Mouse (Mus musculus): ENCODE measurements around the gene Atpaf1. TPM values are rescaled to one million over a fixed set of nuclear protein-coding genes. Genes with fewer than 3 reads are reported as not detected.

Atpaf1 gene
- polyA plus RNA-seq, 1 experiment from 2014 or later: 50.9 TPM

DNA sequence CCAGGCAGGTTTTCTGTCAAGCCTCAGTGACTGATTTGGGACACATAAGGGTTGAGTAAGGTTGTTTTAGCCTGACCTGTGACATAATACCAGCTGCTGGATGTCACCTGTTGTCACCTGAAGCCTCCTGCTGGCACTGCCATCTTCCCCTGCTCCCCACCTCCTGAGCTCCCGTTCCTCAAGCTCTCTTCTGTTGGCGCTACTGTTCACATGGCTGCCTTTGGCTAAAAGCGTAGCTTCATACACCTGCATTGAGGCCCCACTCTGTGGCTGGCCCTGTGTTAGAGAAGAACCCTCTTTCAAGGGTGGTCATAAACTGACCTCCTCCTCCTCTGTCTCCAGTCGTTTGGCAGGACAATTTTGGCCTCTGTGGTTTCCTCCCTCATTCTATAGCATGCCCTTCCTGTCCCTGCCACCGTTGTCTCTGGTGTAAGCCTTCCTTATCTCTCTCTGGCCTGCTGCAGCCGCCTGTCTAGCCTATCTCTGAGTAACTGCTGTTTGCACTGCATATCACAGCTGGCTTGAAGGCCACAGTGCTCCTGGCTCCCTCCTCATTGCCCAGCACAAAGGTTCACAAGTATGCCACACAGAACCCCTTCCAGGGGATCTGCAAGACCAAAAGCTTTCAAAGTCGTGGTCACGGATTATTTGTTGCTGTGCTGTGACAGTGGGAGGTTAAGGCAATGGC, 64.5 kb downstream of the Atpaf1 start:
- H3K4me1 ChIP-seq (ENCODE audit: control insufficient read depth, insufficient read depth, low read length): no peaks in the 10 kb centered on the region
- H3K4me2 ChIP-seq: no peak overlapping the region
- WGBS: 77% methylated on average over 8 of the region's 8 CpGs
- ATAC-seq (ENCODE audit: low FRiP score): no peak
- H3K4me3 ChIP-seq (ENCODE audit: low read depth, low read length): no peak overlapping the region
- H3K27me3 ChIP-seq (ENCODE audit: control insufficient read depth, insufficient read depth, low read length): no peaks in the 10 kb centered on the region
- H3K9ac ChIP-seq (ENCODE audit: low read length): no peak overlapping the region
- DNase-seq (ENCODE audit: low spot score, missing footprints): peak; percentile 47
- H3K9me3 ChIP-seq (ENCODE audit: control insufficient read depth, low read length): no peaks in the 10 kb centered on the region
- peaks cover 2% of the 10 kb centered on the region; the same call in 1 of the 2 replicates for H3K36me3 ChIP-seq (ENCODE audit: control insufficient read depth, insufficient read depth, low read length)
- H3K27ac ChIP-seq (ENCODE audit: low read depth, low read length): no peak overlapping the region

DNA sequence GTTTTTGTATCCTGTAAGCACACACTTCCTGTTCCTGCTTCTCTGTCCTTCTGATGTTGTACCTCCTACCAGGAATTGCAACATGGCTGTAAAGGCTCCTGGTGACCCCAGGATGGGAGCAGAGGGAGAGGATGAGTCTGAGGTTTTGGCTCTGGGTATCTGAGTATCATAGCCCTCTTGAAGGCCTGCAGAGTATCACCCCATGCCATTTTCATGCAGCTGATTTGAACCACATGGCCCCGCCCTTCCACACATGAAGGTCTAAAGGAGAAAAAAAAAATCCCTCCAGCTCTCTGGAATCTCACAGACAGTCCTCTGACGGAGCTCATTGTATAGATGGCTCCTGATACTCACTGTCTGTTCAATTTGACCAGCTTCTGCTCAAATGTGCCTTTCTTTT, 65.5 kb downstream of the Atpaf1 start:
- no peak for ATAC-seq (ENCODE audit: low FRiP score)
- Histone ChIP-seq H3K4me1 (ENCODE audit: control insufficient read depth, insufficient read depth, low read length) (peaks cover under 1% of the 10 kb centered on the region; the same call in 1 of the 2 replicates), H3K4me2 (no peak overlapping the region), H3K4me3 (ENCODE audit: low read depth, low read length) (no peak overlapping the region), H3K27ac (ENCODE audit: low read depth, low read length) (no peak overlapping the region), H3K36me3 (ENCODE audit: control insufficient read depth, insufficient read depth, low read length) (peaks cover 2% of the 10 kb centered on the region; the same call in 1 of the 2 replicates), H3K9ac (ENCODE audit: low read length) (no peak overlapping the region), H3K9me3 (ENCODE audit: control insufficient read depth, low read length) (no peaks in the 10 kb centered on the region), H3K27me3 (ENCODE audit: control insufficient read depth, insufficient read depth, low read length) (no peaks in the 10 kb centered on the region)
- DNase-seq (ENCODE audit: low spot score, missing footprints): peak; percentile 37
- WGBS: 89% methylated on average over 2 of the region's 2 CpGs

DNA sequence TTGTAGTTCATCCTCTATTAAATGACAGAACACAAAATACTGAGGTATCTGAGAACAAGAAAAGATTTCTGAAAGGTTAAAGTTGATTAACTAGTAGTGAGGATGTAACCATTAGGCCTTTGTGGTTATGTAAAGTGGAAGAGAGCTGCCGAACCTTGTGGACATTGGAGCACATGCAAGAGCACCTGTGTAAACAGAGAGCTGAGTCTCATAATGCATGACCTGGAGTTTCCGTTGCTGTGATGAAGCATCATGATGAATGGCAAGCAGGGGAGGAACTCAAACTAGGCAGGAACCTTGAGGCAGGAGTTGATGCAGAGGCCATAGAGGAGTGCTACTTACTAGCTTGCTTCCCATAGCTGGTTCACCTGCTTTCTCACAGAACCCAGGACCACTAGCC, 66.0 kb downstream of the Atpaf1 start:
- Histone ChIP-seq H3K9me3 (ENCODE audit: control insufficient read depth, low read length) (no peaks in the 10 kb centered on the region), H3K27ac (ENCODE audit: low read depth, low read length) (no peak overlapping the region), H3K27me3 (ENCODE audit: control insufficient read depth, insufficient read depth, low read length) (no peaks in the 10 kb centered on the region), H3K4me3 (ENCODE audit: low read depth, low read length) (no peak overlapping the region), H3K4me2 (no peak overlapping the region), H3K4me1 (ENCODE audit: control insufficient read depth, insufficient read depth, low read length) (peaks cover 5% of the 10 kb centered on the region; the same call in 1 of the 2 replicates), H3K36me3 (ENCODE audit: control insufficient read depth, insufficient read depth, low read length) (peaks cover 2% of the 10 kb centered on the region; the same call in 1 of the 2 replicates), H3K9ac (ENCODE audit: low read length) (no peak overlapping the region)
- WGBS: 72% methylated on average over 2 of the region's 2 CpGs
- DNase-seq (ENCODE audit: low spot score, missing footprints): no peak
- ATAC-seq (ENCODE audit: low FRiP score): no peak

DNA sequence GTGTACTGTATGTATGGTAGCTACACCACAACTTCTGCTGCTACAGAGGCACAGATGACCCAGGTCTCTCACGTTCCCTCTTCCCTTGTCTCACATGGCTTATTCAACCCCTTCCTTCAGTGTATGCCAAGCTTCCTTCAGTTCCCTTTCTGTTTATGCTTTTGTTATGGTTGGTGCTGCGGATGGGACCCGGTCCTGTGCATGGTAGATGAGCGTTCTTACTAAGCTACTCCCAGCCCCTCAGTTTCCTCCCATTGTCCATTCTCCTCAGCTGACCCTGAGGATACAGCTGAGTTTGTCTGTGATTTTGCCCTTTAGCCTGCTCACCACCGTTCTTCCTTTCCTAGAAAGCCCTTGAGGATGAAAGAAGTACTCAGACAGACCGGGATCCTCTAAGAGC, 67.0 kb downstream of the Atpaf1 start:
- Histone ChIP-seq H3K27ac (ENCODE audit: low read depth, low read length) (no peak overlapping the region), H3K4me2 (no peak overlapping the region), H3K4me1 (ENCODE audit: control insufficient read depth, insufficient read depth, low read length) (peaks cover 7% of the 10 kb centered on the region; the same call in 1 of the 2 replicates), H3K4me3 (ENCODE audit: low read depth, low read length) (no peak overlapping the region), H3K36me3 (ENCODE audit: control insufficient read depth, insufficient read depth, low read length) (peaks cover 2% of the 10 kb centered on the region; the same call in 1 of the 2 replicates), H3K27me3 (ENCODE audit: control insufficient read depth, insufficient read depth, low read length) (no peaks in the 10 kb centered on the region), H3K9me3 (ENCODE audit: control insufficient read depth, low read length) (no peaks in the 10 kb centered on the region), H3K9ac (ENCODE audit: low read length) (no peak overlapping the region)
- DNase-seq (ENCODE audit: low spot score, missing footprints) (peak; percentile 64), ATAC-seq (ENCODE audit: low FRiP score) (no peak)
- WGBS: 88% methylated on average over 6 of the region's 6 CpGs

DNA sequence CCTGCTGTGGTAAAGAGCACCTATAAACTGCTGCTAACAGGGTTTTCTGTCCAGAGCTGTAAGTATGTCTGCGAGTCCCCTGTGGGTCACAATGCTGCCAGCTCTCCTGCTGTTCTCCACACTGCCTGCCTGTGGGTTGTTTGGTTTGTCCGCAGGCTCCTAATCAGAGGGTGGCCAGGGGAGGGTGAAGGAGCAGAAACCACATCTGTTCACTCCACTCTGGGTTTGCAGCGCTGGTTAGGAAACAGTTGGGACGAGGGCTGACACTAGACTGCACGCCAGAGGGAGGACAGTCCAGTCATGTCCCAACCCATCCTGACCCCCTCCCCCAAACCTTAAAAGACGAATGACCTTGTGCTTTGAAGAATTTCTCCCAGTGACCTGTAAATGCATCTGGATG, 70.5 kb downstream of the Atpaf1 start:
- no peak overlapping the region for H3K27ac ChIP-seq (ENCODE audit: low read depth, low read length)
- no peaks in the 10 kb centered on the region for H3K9me3 ChIP-seq (ENCODE audit: control insufficient read depth, low read length)
- ATAC-seq (ENCODE audit: low FRiP score) (0 out of 2 replicates have a peak, but pooled peaks have one; percentile 33), DNase-seq (ENCODE audit: low spot score, missing footprints) (peak; percentile 69)
- WGBS: 52% methylated on average over 6 of the region's 6 CpGs
- no peak overlapping the region for H3K4me2 ChIP-seq
- H3K27me3 ChIP-seq (ENCODE audit: control insufficient read depth, insufficient read depth, low read length): no peaks in the 10 kb centered on the region
- no peak overlapping the region for H3K4me3 ChIP-seq (ENCODE audit: low read depth, low read length)
- peaks cover 7% of the 10 kb centered on the region; the same call in 1 of the 2 replicates for H3K4me1 ChIP-seq (ENCODE audit: control insufficient read depth, insufficient read depth, low read length)
- peaks cover 7% of the 10 kb centered on the region; the same call in 1 of the 2 replicates for H3K36me3 ChIP-seq (ENCODE audit: control insufficient read depth, insufficient read depth, low read length)
- no peak overlapping the region for H3K9ac ChIP-seq (ENCODE audit: low read length)

DNA sequence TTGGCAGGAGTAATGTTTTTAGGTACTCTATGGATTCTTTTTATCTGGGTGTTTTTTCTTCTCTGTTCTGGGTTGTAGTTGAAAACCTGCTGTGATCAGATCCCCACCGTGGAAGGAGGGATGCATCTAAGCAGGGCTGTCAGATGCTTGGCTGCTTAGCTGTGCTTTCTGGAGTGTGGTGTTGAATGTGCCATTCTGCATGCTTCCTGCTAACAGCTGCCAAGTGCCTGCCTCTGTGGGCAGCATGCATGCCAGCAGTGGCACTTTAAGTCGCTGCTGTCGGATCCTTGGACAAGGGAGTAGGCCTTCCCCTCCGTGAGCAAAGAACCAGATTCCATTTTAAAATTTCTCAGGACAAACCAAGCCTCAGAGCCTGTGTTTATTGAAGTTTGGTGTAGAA, 71.0 kb downstream of the Atpaf1 start:
- Histone ChIP-seq H3K4me2 (no peak overlapping the region), H3K9me3 (ENCODE audit: control insufficient read depth, low read length) (no peaks in the 10 kb centered on the region), H3K4me3 (ENCODE audit: low read depth, low read length) (no peak overlapping the region), H3K27me3 (ENCODE audit: control insufficient read depth, insufficient read depth, low read length) (no peaks in the 10 kb centered on the region), H3K27ac (ENCODE audit: low read depth, low read length) (no peak overlapping the region), H3K4me1 (ENCODE audit: control insufficient read depth, insufficient read depth, low read length) (peaks cover 7% of the 10 kb centered on the region; the same call in 1 of the 2 replicates), H3K36me3 (ENCODE audit: control insufficient read depth, insufficient read depth, low read length) (peaks cover 7% of the 10 kb centered on the region; the same call in 1 of the 2 replicates), H3K9ac (ENCODE audit: low read length) (no peak overlapping the region)
- DNase-seq (ENCODE audit: low spot score, missing footprints): peak; percentile 78
- WGBS: 55% methylated on average over 4 of the region's 4 CpGs
- no peak for ATAC-seq (ENCODE audit: low FRiP score)

DNA sequence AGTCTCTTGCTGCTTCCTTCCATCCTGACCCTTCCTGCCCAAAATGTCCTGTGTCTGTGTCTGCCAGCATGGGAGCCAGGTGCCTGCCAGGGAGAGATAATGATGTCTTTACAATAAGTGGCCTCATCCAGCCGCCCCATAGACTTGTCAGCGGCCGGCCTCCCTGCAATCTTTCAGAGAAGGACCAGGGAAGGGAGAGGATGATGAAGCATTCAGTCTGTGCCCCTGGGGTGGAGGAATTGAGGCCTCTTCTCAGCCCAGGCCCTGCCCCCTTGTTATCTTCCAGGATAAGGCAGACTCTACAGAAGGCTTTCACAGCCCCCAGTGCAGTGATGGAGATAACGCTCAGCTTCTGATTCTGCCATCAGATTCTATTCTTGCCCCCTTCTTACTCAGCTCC, 71.7 kb downstream of the Atpaf1 start:
- H3K4me1 ChIP-seq (ENCODE audit: control insufficient read depth, insufficient read depth, low read length): peaks cover 7% of the 10 kb centered on the region; the same call in 1 of the 2 replicates
- no peaks in the 10 kb centered on the region for H3K9me3 ChIP-seq (ENCODE audit: control insufficient read depth, low read length)
- WGBS: 47% methylated on average over 4 of the region's 4 CpGs
- ATAC-seq (ENCODE audit: low FRiP score) (0 out of 2 replicates have a peak, but pooled peaks have one; percentile 21), DNase-seq (ENCODE audit: low spot score, missing footprints) (peak; percentile 77)
- H3K27me3 ChIP-seq (ENCODE audit: control insufficient read depth, insufficient read depth, low read length): no peaks in the 10 kb centered on the region
- no peak overlapping the region for H3K27ac ChIP-seq (ENCODE audit: low read depth, low read length)
- H3K36me3 ChIP-seq (ENCODE audit: control insufficient read depth, insufficient read depth, low read length): peaks cover 7% of the 10 kb centered on the region; the same call in 1 of the 2 replicates
- H3K9ac ChIP-seq (ENCODE audit: low read length): no peak overlapping the region
- no peak overlapping the region for H3K4me3 ChIP-seq (ENCODE audit: low read depth, low read length)
- H3K4me2 ChIP-seq: no peak overlapping the region

DNA sequence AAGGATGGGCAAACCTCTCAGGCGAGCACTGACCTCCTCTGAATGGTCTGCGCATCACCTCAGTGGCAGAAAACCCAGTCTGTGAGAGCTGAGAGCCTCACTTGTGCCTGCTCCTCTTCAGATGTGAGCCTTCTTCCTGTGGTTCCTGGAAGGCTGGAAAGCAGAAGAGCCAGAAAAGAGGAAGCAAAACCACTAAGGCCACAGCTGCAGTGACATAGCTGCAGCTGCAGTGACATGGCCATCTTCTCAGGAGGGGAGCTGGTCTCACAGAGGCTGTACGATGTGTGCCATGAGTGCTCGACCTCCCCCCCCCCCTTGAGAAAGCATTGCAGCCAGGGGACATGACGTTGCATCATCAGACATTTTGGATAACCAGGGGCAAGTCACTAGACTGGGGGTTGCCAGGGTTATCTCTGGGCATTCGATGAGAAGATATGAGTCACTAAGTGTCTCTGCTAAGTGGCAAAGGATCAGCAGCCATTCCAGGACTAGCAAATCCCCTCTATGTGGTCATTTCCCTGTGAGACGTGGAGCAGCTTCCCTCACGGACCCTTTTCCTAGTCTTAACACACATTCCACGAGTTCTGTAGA, 72.8 kb downstream of the Atpaf1 start:
- Histone ChIP-seq H3K36me3 (ENCODE audit: control insufficient read depth, insufficient read depth, low read length) (peaks cover 5% of the 10 kb centered on the region; the same call in 1 of the 2 replicates), H3K9me3 (ENCODE audit: control insufficient read depth, low read length) (no peaks in the 10 kb centered on the region), H3K27me3 (ENCODE audit: control insufficient read depth, insufficient read depth, low read length) (no peaks in the 10 kb centered on the region), H3K4me2 (no peak overlapping the region), H3K27ac (ENCODE audit: low read depth, low read length) (no peak overlapping the region), H3K4me1 (ENCODE audit: control insufficient read depth, insufficient read depth, low read length) (peaks cover 7% of the 10 kb centered on the region; the same call in 1 of the 2 replicates), H3K4me3 (ENCODE audit: low read depth, low read length) (no peak overlapping the region), H3K9ac (ENCODE audit: low read length) (no peak overlapping the region)
- no peak for ATAC-seq (ENCODE audit: low FRiP score)
- no peak for DNase-seq (ENCODE audit: low spot score, missing footprints)
- 73% methylated on average over 9 of the region's 9 CpGs for WGBS

DNA sequence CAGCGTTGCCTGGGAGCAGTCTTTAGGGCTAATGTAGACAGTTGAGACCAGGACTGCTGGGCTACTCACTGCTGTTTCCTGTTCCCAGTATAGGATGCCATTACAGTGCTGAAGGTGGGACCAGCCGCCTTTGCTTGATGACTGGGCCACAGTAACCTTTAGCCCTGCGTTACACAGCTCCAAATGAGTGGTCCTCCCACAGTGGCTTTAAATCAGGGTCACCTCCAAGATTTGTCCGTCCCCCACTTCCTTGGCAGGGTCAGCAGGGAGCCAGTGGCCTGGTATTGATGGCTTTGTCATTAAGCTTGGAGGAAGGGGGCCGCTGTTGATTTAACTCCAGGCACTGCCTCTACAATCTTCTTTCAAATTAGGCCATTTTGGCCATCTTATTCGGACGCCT, 78.7 kb downstream of the Atpaf1 start:
- Histone ChIP-seq H3K9me3 (ENCODE audit: control insufficient read depth, low read length) (no peaks in the 10 kb centered on the region), H3K4me2 (no peak overlapping the region), H3K9ac (ENCODE audit: low read length) (no peak overlapping the region), H3K27ac (ENCODE audit: low read depth, low read length) (no peak overlapping the region), H3K36me3 (ENCODE audit: control insufficient read depth, insufficient read depth, low read length) (peaks cover 3% of the 10 kb centered on the region; the same call in 1 of the 2 replicates), H3K4me1 (ENCODE audit: control insufficient read depth, insufficient read depth, low read length) (no peaks in the 10 kb centered on the region), H3K4me3 (ENCODE audit: low read depth, low read length) (no peak overlapping the region), H3K27me3 (ENCODE audit: control insufficient read depth, insufficient read depth, low read length) (no peaks in the 10 kb centered on the region)
- no peak for DNase-seq (ENCODE audit: low spot score, missing footprints)
- 76% methylated on average over 7 of the region's 7 CpGs for WGBS
- no peak for ATAC-seq (ENCODE audit: low FRiP score)
